Mouse (Mus musculus): Measurements from ENCODE around the gene Pogz. TPM values are rescaled to one million over a fixed set of nuclear protein-coding genes. Genes with fewer than 3 reads are reported as not detected.
"Not testable (repeated sequence)": the region's sequence is repeated elsewhere in the genome, so short reads cannot be mapped to it uniquely, and the experiment has no call there.

Pogz gene
- total RNA-seq, 2 experiments from 2014 or later: 20.9 to 38.0 TPM

- no peak for ATAC-seq (replicated peaks; ENCODE audit: poor library complexity, severe bottlenecking)
Measured at GRCm38 (mm10) chr3:94824110-94824509, 13.3 kb upstream of the Pogz start.

GRCm38 (mm10) chr3:94832100-94832499, 5.3 kb upstream of the Pogz start:
- no peak for ATAC-seq (replicated peaks; ENCODE audit: poor library complexity, severe bottlenecking)

DNA sequence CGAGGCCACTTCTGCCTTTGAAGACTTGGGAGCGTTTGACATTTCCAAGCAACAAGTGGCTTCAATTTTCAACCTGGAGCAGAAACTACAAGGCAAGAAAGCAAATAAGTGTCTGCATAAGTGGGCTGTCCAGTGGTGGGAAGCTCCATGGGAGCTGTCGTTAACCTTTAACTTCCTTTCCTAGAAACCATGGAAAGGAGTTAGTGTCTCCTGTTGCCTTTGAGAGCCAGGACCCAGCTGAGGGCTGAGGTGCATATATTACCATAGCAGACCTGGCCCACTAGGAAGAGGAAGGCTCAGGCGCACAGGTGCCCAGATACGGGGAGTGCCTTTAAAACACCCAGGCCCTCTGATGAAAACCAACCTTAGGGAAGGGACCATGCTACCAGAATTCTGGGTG, 4.7 kb upstream of the Pogz start:
- ATAC-seq (replicated peaks; ENCODE audit: poor library complexity, severe bottlenecking): no peak

DNA sequence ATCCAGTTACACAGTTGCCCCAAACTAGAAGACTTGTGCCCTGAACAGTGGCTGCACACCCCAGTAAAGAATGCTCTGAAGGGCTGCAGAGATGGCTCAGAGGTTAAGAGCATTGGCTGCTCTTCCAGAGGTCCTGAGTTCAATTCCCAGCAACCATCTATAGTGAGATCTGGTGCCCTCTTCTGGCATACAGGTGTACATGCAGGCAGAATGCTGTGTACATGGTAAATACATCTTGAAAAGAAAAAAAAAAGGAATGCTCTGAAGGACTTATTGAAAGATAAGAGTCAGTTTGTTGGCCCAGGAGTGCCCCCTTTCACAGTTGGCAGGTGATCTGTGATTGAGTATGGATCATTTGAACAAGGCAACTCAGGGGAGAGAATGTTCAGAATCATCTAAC, 4.0 kb upstream of the Pogz start:
- no peak for ATAC-seq (replicated peaks; ENCODE audit: poor library complexity, severe bottlenecking)

DNA sequence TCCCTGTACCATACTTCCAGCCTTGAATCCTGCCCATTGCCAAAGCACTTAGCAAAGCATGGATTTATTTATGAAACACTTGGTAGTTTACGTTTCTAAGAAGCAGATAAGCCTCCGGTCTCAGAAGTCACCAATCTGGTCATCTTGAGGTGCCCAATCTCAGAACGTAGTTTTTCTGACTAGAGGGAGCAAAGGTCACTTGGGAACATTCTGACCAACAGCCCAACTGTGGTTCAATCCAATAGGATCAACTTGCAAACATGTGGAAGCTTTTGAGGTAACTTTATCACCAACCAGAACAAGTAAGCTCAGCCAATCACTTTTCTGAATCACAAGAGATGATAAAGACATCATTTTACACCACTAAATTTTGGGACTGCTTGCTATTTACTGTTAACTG, 2.0 kb upstream of the Pogz start:
- no peak for ATAC-seq (replicated peaks; ENCODE audit: poor library complexity, severe bottlenecking)

DNA sequence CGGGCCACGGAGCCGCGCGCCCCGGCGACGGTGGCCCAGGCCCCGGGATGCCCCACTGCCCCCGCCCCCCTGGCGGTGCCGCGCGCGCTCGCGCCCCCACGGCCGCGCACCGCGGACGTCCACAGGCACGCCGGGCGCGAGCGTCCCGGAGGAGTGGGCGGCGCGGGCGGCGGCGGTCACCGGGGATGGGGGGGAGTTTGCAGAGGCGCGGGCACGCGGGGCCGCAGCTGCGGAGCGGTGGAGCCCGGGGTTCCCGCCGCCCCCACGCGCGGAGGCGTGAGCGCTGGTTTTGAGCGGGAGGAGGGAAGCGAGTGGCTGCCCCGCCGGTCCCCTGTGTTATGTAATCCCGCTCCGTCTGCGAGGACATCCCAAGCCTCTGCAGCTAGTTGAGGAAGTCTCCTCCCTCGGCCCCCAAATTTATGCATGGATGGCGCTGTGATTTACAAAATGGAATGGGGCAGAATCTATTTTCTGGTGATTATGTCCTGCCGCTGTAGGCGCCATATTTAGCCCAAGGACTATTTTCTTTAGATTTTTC, 661 bp downstream of the Pogz start:
- peak; percentile 88 for ATAC-seq (replicated peaks; ENCODE audit: poor library complexity, severe bottlenecking)

- no peak for ATAC-seq (replicated peaks; ENCODE audit: poor library complexity, severe bottlenecking)
Measured at GRCm38 (mm10) chr3:94838631-94839030, 1.3 kb downstream of the Pogz start.

DNA sequence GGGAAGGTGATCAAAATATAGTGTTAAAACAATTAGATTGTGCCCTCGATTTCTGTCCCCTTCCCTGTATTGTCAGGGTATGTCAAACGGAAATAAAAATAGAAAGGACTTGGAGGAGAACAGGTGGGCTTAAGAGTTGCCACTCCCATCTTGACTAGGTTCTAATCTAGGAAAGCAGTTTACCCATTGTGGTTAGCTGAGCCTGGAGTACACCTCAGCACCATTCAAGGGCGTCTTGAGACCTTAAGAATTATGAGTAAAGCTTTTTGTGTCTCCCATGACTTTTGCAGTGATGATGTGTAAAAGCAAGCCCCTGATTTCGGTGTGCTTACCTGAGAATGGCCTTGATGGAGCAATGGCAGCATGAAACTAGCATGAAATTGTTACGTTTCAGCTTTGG, 1.7 kb downstream of the Pogz start:
- no peak for ATAC-seq (replicated peaks; ENCODE audit: poor library complexity, severe bottlenecking)

- ATAC-seq (replicated peaks; ENCODE audit: poor library complexity, severe bottlenecking): no peak
Measured at GRCm38 (mm10) chr3:94847382-94847781, 10.0 kb downstream of the Pogz start.

- peak; percentile 81 for ATAC-seq (replicated peaks; ENCODE audit: poor library complexity, severe bottlenecking)
Measured at GRCm38 (mm10) chr3:94849338-94849737, 12.0 kb downstream of the Pogz start.

GRCm38 (mm10) chr3:94851731-94852130, 14.4 kb downstream of the Pogz start:
- peak; percentile 94 for ATAC-seq (replicated peaks; ENCODE audit: poor library complexity, severe bottlenecking)

GRCm38 (mm10) chr3:94852215-94852614, 14.8 kb downstream of the Pogz start:
- no peak for ATAC-seq (replicated peaks; ENCODE audit: poor library complexity, severe bottlenecking)

DNA sequence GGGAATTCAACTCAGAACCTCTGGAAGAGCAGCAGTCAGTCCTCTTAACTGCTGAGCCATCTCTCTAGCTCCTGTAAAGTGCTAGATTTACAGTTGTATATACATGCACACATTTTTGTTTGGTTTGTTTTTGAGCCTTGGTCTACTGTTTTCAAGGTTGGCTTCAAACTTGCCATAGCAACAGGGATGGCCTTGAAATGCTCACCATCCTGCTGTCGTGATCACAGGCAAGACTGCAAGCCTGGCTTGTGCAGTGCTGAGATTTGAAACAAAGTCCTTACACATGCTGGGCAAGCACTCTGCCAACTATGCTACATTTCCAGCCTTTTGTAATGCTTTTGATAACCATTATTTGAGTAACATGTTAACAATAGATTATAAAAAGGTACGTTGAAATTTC, 22.1 kb downstream of the Pogz start:
- ATAC-seq (replicated peaks; ENCODE audit: poor library complexity, severe bottlenecking): no peak

GRCm38 (mm10) chr3:94869011-94869410, 31.6 kb downstream of the Pogz start:
- ATAC-seq (replicated peaks; ENCODE audit: poor library complexity, severe bottlenecking): no peak

- no peak for ATAC-seq (replicated peaks; ENCODE audit: poor library complexity, severe bottlenecking)
Measured at GRCm38 (mm10) chr3:94878618-94879017, 41.3 kb downstream of the Pogz start.

GRCm38 (mm10) chr3:94881840-94882239, 44.5 kb downstream of the Pogz start:
- no peak for ATAC-seq (replicated peaks; ENCODE audit: poor library complexity, severe bottlenecking)

DNA sequence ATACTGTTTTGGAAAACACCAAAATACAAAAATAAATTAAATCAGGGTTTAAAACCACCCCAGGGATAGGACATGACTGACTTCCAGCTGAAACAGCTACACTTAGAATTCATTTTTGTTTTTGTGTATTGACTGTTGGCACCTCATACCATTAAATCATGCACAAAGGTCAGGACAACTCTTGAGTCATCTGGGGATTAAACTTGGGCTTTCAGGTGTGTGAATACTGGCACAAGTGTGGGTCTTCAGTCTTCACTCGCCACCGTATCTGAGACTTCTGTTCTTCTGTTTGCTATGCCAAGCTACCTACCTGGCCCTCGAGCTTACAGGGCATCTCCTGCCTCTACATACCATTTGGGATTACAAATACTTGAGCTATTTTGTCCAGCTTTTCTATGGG, 45.2 kb downstream of the Pogz start:
- ATAC-seq (replicated peaks; ENCODE audit: poor library complexity, severe bottlenecking): no peak

GRCm38 (mm10) chr3:94886316-94887224, 49.2 kb downstream of the Pogz start, which contains the start of gene Psmb4:
Gene Psmb4 (minus strand): TSS chr3:94886961.
- ATAC-seq (replicated peaks; ENCODE audit: poor library complexity, severe bottlenecking): peak; percentile 90

- ATAC-seq (replicated peaks; ENCODE audit: poor library complexity, severe bottlenecking): no peak
Measured at GRCm38 (mm10) chr3:94888595-94888994, 51.2 kb downstream of the Pogz start.

GRCm38 (mm10) chr3:94894076-94894475, 56.7 kb downstream of the Pogz start:
- no peak for ATAC-seq (replicated peaks; ENCODE audit: poor library complexity, severe bottlenecking)

GRCm38 (mm10) chr3:94902747-94903146, 65.4 kb downstream of the Pogz start:
- ATAC-seq (replicated peaks; ENCODE audit: poor library complexity, severe bottlenecking): peak; percentile 86

DNA sequence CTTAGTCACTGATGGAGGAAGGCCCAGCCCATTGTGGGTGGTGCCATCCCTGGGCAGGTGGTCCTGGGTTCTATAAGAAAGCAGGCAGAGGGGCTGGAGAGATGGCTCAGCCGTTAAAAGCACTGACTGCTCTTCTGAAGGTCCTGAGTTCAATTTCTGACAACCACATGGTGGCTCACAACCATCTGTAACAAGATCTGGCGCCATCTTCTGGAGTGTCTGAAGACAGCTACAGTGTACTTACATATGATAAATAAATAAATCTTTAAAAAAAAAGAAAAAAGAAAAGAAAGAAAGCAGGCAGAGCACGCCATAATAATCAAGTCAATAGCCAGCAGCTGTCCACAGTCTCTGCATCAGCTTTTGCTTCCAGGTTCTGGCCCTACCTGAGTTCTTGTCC, 67.4 kb downstream of the Pogz start:
- ATAC-seq (replicated peaks; ENCODE audit: poor library complexity, severe bottlenecking): not testable (repeated sequence)

Data from granulocyte monocyte progenitor cell, adult 5-6 weeks (primary cell).